Mouse (Mus musculus) kidney, embryonic 14.5 days (tissue): ENCODE measurements around the gene Cds1. TPM values are rescaled to one million over a fixed set of nuclear protein-coding genes. Genes with fewer than 3 reads are reported as not detected.
"Not testable (repeated sequence)": the region's sequence is repeated elsewhere in the genome, so short reads cannot be mapped to it uniquely, and the experiment has no call there.

Experiments
- ATAC-seq: fragments of 200-750 bp; cut with Nextera tagmentation; 2 replicates; pipeline ENCODE4 v1.8.0; 2017; ENCODE audit warnings: moderate number of reproducible peaks, mild to moderate bottlenecking, moderate TSS enrichment, moderate library complexity; ENCODE audit not compliant: low FRiP score, low TSS enrichment
- H3K27ac ChIP-seq: fragments of 300-500 bp; sonication (generic); 2 replicates; pipeline ENCODE4 v1.5.1; 2014; ENCODE audit warnings: low read depth, mild to moderate bottlenecking, low read length, moderate library complexity, mixed read lengths
- H3K27me3 ChIP-seq: fragments of 300-500 bp; sonication (generic); 2 replicates; pipeline ENCODE4 v1.6.1; 2014; ENCODE audit warnings: mild to moderate bottlenecking, low read length; ENCODE audit not compliant: control insufficient read depth, insufficient read depth
- H3K36me3 ChIP-seq: fragments of 300-500 bp; sonication (generic); 2 replicates; pipeline ENCODE4 v1.6.1; 2014; ENCODE audit warnings: low read length, mixed read lengths; ENCODE audit not compliant: control insufficient read depth, insufficient read depth
- H3K4me1 ChIP-seq: fragments of 300-500 bp; sonication (generic); 2 replicates; pipeline ENCODE4 v1.6.1; 2014; ENCODE audit warnings: low read length, mixed read lengths; ENCODE audit not compliant: control insufficient read depth, insufficient read depth
- H3K4me2 ChIP-seq: fragments of 300-500 bp; sonication (generic); replicated peaks from 2 replicates; pipeline ENCODE4 v1.6.1; 2014; ENCODE audit warnings: low read depth, mild to moderate bottlenecking, low read length
- H3K4me3 ChIP-seq: fragments of 300-500 bp; sonication (generic); 2 replicates; pipeline ENCODE4 v1.5.1; 2014; ENCODE audit warnings: mild to moderate bottlenecking, low read length
- H3K9ac ChIP-seq: fragments of 300-500 bp; sonication (generic); 2 replicates; pipeline ENCODE4 v1.6.1; 2014; ENCODE audit warnings: low read depth, mild to moderate bottlenecking, low read length, moderate library complexity
- H3K9me3 ChIP-seq: fragments of 300-500 bp; sonication (generic); 2 replicates; pipeline ENCODE4 v1.6.1; 2016; ENCODE audit warnings: low read length; ENCODE audit not compliant: control insufficient read depth
- WGBS: fragments of 180-500 bp; shearing (Covaris S2); extraction: QIAGEN DNeasy Blood & Tissue Kit; methylation state at CpG from one replicate; pipeline ENCODE4 v1.1.7; 2014; 5-methylcytosine and 5-hydroxymethylcytosine counted together
- polyA plus RNA-seq: library from polyadenylated mRNA; unstranded; fragments of >200 nt; fragmentation: Nextera tagmentation; extraction: Ambion mirVana; gene quantifications from 2 replicates; pipeline ENCODE4 v1.2.1, GENCODE M21; 2014

Gene Cds1
- polyA plus RNA-seq, 1 experiment from 2014 or later, result 10.9 TPM

DNA sequence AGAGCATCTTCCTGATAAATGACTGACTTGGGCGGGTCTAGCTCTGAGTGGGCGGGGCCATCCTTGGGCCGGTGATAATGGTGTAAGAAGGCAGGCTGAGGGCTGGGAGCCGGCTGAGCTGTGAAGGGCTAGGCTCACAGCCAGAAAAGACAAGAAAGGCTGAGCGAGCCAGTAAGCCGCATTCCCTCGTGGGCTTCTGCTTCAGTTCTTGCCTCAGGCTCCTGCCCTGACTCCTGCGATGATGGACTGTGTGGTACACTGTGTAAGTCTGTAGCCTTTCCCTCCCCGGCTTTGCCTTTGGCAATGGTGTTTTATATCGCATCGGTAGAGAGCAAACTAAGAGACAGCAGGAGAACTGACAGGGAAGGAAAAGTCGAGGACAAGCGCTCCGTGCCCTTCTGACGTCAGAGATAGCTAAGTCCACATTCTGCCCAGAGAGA, 61.6 kb downstream of the Cds1 start:
- H3K27ac ChIP-seq, result no peak overlapping the region
- H3K9ac ChIP-seq, result no peak overlapping the region
- H3K4me2 ChIP-seq, result peak overlapping the region; percentile 13; the same call in 1 of the 2 replicates
- 10% methylated on average over 15 of the region's 15 CpGs for WGBS
- H3K36me3 ChIP-seq, result peaks cover 5% of the 10 kb centered on the region
- H3K9me3 ChIP-seq, result no peaks in the 10 kb centered on the region
- no peak overlapping the region for H3K4me3 ChIP-seq
- no peaks in the 10 kb centered on the region for H3K27me3 ChIP-seq
- ATAC-seq, result peak; percentile 73
- peaks cover 16% of the 10 kb centered on the region for H3K4me1 ChIP-seq

DNA sequence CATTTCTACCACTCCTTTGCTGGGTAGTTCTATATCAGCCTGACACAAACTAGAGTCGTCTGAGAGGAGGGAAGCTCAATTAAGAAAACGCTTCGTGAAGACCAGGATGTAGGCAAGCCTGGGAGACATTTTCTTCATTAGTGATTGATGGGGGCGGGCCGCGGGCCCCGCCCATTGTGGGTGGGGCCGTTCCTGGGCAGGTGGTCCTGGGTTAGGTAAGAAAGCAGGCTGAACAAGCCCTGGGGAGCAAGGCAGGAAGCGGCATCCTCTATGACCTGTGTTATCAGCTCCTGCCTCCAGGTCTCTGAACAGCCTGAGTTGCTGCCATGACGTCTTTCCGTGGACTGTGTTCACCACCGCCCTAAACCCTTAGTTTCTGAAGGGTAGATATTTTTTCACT, 62.5 kb downstream of the Cds1 start:
- Histone ChIP-seq H3K27me3 (no peaks in the 10 kb centered on the region), H3K4me3 (no peak overlapping the region), H3K4me2 (no peak overlapping the region), H3K4me1 (peaks cover 9% of the 10 kb centered on the region; the same call in 1 of the 2 replicates), H3K36me3 (peaks cover 7% of the 10 kb centered on the region), H3K9ac (no peak overlapping the region), H3K9me3 (no peaks in the 10 kb centered on the region), H3K27ac (no peak overlapping the region)
- ATAC-seq, result no peak
- 33% methylated on average over 12 of the region's 12 CpGs for WGBS

DNA sequence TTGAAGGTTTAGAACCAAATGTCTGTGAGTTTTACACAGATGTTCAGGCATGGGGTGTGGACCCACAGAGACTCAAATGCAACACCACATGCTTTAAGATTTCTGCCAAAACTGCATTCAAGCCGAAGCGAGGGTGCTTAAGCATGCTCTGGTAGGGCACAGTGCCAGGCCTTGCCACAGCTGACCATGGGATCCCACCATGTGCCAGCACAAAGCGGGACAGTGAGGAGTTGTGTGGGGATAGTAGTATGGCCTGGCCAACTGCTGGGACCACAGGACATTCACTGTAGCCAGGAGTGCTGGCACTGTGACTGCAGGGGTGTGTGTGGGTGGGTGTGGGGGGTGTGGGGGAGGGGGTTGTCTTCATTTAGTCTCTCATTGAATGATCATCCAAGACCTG, 64.0 kb downstream of the Cds1 start:
- 95% methylated on average over 3 of the region's 3 CpGs for WGBS

DNA sequence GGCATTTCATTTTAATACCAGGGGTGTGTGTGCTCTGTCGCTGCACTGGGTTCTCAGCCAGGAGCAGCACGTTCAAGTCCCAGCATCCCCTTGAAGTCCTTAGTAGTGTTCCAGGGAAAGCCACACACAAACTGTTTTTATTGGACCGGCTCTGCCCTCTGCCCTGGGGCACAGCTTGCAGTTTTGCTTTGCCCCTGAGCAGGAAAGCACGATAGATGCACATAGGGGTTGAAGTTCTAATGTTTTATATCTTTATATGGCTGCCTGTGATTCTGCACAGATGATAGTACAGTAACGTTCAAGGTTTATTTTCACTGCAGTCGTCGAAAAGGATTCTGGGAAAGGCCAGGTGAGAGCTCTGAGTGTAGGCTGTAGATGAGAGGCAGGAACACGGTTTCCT, 65.2 kb downstream of the Cds1 start:
- H3K4me1 ChIP-seq, result peaks cover 7% of the 10 kb centered on the region; the same call in 1 of the 2 replicates

More for the DNA sequence above, 64.0 kb downstream of the Cds1 start:
- no peak for ATAC-seq
- Histone ChIP-seq H3K36me3 (peaks cover 18% of the 10 kb centered on the region), H3K9me3 (no peaks in the 10 kb centered on the region), H3K9ac (no peak overlapping the region), H3K4me2 (no peak overlapping the region), H3K27ac (no peak overlapping the region), H3K27me3 (no peaks in the 10 kb centered on the region), H3K4me1 (peaks cover 7% of the 10 kb centered on the region; the same call in 1 of the 2 replicates), H3K4me3 (no peak overlapping the region)

DNA sequence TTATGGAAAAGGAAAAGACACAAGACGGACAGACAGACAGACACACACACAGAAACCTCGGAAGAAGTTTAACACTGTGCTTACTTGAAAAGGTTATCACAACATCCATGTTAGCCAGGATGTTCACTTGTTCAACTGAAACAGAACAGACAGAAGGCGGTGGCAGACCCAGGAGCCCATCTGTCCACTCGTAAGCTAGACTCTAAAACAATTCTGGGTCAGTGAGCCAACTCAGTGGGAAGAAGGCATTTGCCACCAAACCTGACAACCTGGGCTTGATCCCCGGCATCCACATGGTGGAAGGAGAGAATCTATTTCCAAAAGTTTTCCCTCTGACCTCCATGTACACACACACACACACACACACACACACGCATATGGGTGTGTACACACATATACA, 67.1 kb downstream of the Cds1 start:
- no peaks in the 10 kb centered on the region for H3K9me3 ChIP-seq
- no peak overlapping the region for H3K4me3 ChIP-seq
- no peak overlapping the region for H3K9ac ChIP-seq
- ATAC-seq, result no peak
- no peaks in the 10 kb centered on the region for H3K27me3 ChIP-seq
- H3K36me3 ChIP-seq, result peaks cover 45% of the 10 kb centered on the region
- no peaks in the 10 kb centered on the region for H3K4me1 ChIP-seq
- H3K27ac ChIP-seq, result no peak overlapping the region
- no peak overlapping the region for H3K4me2 ChIP-seq
- 93% methylated on average over 6 of the region's 6 CpGs for WGBS

More for the DNA sequence above, 65.2 kb downstream of the Cds1 start:
- peaks cover 26% of the 10 kb centered on the region for H3K36me3 ChIP-seq
- no peak overlapping the region for H3K27ac ChIP-seq
- H3K9ac ChIP-seq, result no peak overlapping the region
- no peaks in the 10 kb centered on the region for H3K27me3 ChIP-seq
- WGBS, result 77% methylated on average over 8 of the region's 8 CpGs
- ATAC-seq, result no peak
- H3K4me2 ChIP-seq, result no peak overlapping the region
- no peak overlapping the region for H3K4me3 ChIP-seq
- H3K9me3 ChIP-seq, result no peaks in the 10 kb centered on the region

DNA sequence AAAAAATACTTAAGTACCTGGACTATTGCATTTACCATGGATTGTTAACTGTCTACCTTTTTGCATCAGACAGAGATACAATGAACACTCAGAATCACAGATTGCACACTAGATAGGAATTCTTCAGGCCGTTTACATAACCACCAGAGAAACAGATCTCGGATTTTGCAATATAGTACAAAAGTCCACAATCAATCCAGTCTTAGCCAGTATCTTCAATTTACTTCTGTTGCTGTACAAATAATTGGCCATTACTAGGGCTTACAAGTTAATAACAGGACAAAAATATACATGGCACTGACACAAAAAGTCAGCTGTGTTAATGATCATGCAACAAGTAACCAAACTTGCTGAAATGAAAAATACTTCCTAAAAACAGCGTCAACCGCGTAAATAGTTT, 68.1 kb downstream of the Cds1 start:
- H3K27ac ChIP-seq, result no peak overlapping the region
- H3K36me3 ChIP-seq, result peaks cover 46% of the 10 kb centered on the region
- 96% methylated on average over 5 of the region's 5 CpGs for WGBS
- no peak overlapping the region for H3K9ac ChIP-seq
- no peaks in the 10 kb centered on the region for H3K27me3 ChIP-seq
- H3K4me2 ChIP-seq, result no peak overlapping the region
- ATAC-seq, result no peak
- no peaks in the 10 kb centered on the region for H3K9me3 ChIP-seq
- no peaks in the 10 kb centered on the region for H3K4me1 ChIP-seq
- no peak overlapping the region for H3K4me3 ChIP-seq

DNA sequence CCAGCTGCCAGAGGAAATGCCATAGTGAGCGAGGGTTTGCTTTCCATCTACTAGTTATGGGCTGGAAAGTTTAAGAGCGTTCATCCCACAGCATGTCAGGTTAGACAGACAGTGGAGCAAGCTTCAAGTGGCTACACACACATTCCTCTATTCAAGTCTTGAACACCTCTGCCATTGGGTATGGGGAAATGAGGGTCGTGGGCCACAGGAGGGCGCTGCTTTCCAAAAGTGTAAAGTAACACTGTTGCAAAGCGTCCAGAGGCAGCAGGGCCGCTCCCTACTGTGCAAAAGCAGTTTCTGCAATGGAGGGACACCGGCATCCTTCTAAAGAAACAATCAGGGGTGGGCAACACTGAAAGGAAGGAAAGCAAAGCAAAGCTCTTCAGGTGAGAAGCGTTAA, 68.9 kb downstream of the Cds1 start:
- peak; percentile 35; the same call in 1 of the 2 replicates for ATAC-seq
- WGBS, result 78% methylated on average over 8 of the region's 8 CpGs

DNA sequence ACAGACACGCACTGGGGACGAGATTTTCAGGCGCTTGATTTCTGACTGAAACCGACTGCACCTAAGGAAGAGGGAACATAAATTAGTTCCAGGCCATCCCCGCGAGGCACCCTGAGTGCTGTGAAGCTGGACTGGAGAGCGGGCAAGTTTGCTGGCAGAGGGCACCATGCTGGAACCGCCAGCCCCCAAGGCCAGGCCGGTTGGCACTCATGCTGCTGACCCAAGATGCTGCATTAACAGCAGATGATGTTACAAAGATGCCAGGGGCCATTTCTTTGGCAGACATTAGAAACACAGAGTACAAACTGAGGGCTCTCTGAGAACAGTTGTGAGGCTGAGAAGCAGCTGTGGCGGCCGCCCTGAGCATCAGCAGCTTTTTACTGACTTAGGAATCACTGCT, 71.3 kb downstream of the Cds1 start:
- H3K27ac ChIP-seq, result no peak overlapping the region
- H3K27me3 ChIP-seq, result no peaks in the 10 kb centered on the region
- H3K4me1 ChIP-seq, result no peaks in the 10 kb centered on the region
- H3K9ac ChIP-seq, result no peak overlapping the region
- no peaks in the 10 kb centered on the region for H3K9me3 ChIP-seq
- peaks cover 65% of the 10 kb centered on the region for H3K36me3 ChIP-seq
- ATAC-seq, result no peak
- 89% methylated on average over 11 of the region's 11 CpGs for WGBS
- H3K4me2 ChIP-seq, result no peak overlapping the region
- no peak overlapping the region for H3K4me3 ChIP-seq

More for the DNA sequence above, 68.9 kb downstream of the Cds1 start:
- Histone ChIP-seq H3K36me3 (peaks cover 50% of the 10 kb centered on the region), H3K4me1 (no peaks in the 10 kb centered on the region), H3K9me3 (no peaks in the 10 kb centered on the region), H3K4me3 (no peak overlapping the region), H3K27ac (no peak overlapping the region), H3K27me3 (no peaks in the 10 kb centered on the region), H3K4me2 (no peak overlapping the region), H3K9ac (no peak overlapping the region)

DNA sequence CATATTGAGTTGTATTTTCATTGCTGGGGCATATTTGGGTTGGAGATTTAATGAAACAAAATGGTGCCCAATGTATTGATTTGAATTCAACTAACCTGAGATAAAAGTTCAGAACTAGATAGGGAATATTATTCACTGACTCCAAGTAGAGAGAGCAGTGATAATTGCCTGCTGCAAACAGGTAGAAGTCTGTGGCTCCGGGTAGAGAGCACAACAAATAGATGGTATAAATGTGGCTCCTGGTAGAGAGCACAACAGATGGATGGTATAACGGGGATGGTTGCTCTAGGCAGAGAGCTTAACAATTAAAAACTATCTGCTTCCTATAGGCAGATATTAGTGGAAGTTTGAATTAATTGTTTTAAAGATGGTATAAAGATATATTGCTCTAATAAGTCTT, 72.7 kb downstream of the Cds1 start:
- not testable (repeated sequence) for H3K27ac ChIP-seq, ATAC-seq, H3K27me3 ChIP-seq, H3K4me1 ChIP-seq, H3K4me3 ChIP-seq, H3K4me2 ChIP-seq, H3K9me3 ChIP-seq, H3K9ac ChIP-seq
- peaks cover 72% of the 10 kb centered on the region for H3K36me3 ChIP-seq
- WGBS, result 95% methylated on average over 2 of the region's 2 CpGs
